ENCODE assay signal across 21 mouse cellular contexts in genomic region chr4:108482776-108483175, GRCm38 (mm10). TPM values are rescaled to one million over a fixed set of nuclear protein-coding genes. Genes with fewer than 3 reads are reported as not detected.
DNase-seq lines count a peak whose midpoint lies in the region; ATAC-seq and TF ChIP-seq lines count a peak whose summit lies in the region.
"Had no signal": no experiment of that assay in that cellular context is flagged by ENCODE, and none has a peak within 500 bp of the region (broad histone marks: within the 10 kb centered on the region; RNA-seq: fewer than 3 reads in every experiment).

No protein-coding gene starts in this region.

- no peak for ATAC-seq in midbrain, embryonic 11.5 days (ENCODE audit: low FRiP score)
- no peak for ATAC-seq in midbrain, postnatal 0 days (ENCODE audit: low FRiP score)
- ATAC-seq: activated CD4-positive, CD25-positive, alpha-beta regulatory T cell, adult 4 months; CD4-positive, CD25-positive, alpha-beta regulatory T cell, adult 4 months; Patski had no signal

- no peak overlapping the region for H3K9ac ChIP-seq in midbrain, embryonic 11.5 days (ENCODE audit: low read length)
- H3K9ac ChIP-seq in midbrain, postnatal 0 days (replicated peaks; ENCODE audit: low read length, poor library complexity, severe bottlenecking): no peak overlapping the region

- DNase-seq in midbrain, embryonic 11.5 days (ENCODE audit: low spot score, missing footprints): peak; percentile 44
- DNase-seq in midbrain, postnatal 0 days (ENCODE audit: low spot score): no peak
- peak; percentile 70 for DNase-seq in A20 (ENCODE audit: low read depth, low spot score)
- peak; percentile 57 for DNase-seq in splenic B cell, adult 2 months (ENCODE audit: low read depth, low spot score)
- no peak for DNase-seq in layer of hippocampus, postnatal 25 days (ENCODE audit: extremely low spot score in 1 of 2, low spot score in 1 of 2)
- no peak for DNase-seq in heart, adult 9 months (ENCODE audit: low spot score in 2 of 2)
- DNase-seq: adrenal gland, adult 2 months; adrenal gland, adult 8-10 months; adrenal gland, postnatal 10 days; adrenal gland, postnatal 14 days; adrenal gland, postnatal 25 days; adrenal gland, postnatal 36 days; cerebellum, adult 11 months; cerebellum, adult 11-12 months; cerebellum, adult 18-20 months; cerebellum, adult 2 months had no signal

- H3K4me1 ChIP-seq in midbrain, embryonic 11.5 days (ENCODE audit: control insufficient read depth, insufficient read depth, low read length): no peaks in the 10 kb centered on the region
- no peaks in the 10 kb centered on the region for H3K4me1 ChIP-seq in midbrain, postnatal 0 days (ENCODE audit: insufficient read depth, low read length)

- peaks cover 14% of the 10 kb centered on the region for H3K36me3 ChIP-seq in midbrain, embryonic 11.5 days (ENCODE audit: control insufficient read depth, insufficient read depth, low read length)
- H3K36me3 ChIP-seq in midbrain, postnatal 0 days (ENCODE audit: insufficient read depth, low read length): 0 out of 2 replicates have a peak, but pooled peaks cover 7% of the 10 kb centered on the region
- H3K36me3 ChIP-seq in splenic B cell, adult 2 months (ENCODE audit: control insufficient read depth, insufficient read depth, low read length, poor library complexity, severe bottlenecking): peaks cover 12% of the 10 kb centered on the region

- no peak for TF ChIP-seq CTCF in midbrain, postnatal 0 days (IDR thresholded peaks at IDR 0.05)

- H3K27me3 ChIP-seq in midbrain, embryonic 11.5 days (ENCODE audit: control insufficient read depth, insufficient read depth, low read length): no peaks in the 10 kb centered on the region
- no peaks in the 10 kb centered on the region for H3K27me3 ChIP-seq in midbrain, postnatal 0 days (ENCODE audit: insufficient read depth, low read length)
- H3K27me3 ChIP-seq in splenic B cell, adult 2 months (ENCODE audit: control insufficient read depth, insufficient read depth, low read length, poor library complexity, severe bottlenecking): no peaks in the 10 kb centered on the region
- H3K27me3 ChIP-seq: CH12.LX, Patski had no signal

- no peak overlapping the region for H3K4me2 ChIP-seq in midbrain, embryonic 11.5 days
- H3K4me2 ChIP-seq in midbrain, postnatal 0 days (ENCODE audit: low read depth, low read length, poor library complexity, severe bottlenecking): no peak overlapping the region

- no peak overlapping the region for H3K27ac ChIP-seq in midbrain, embryonic 11.5 days (ENCODE audit: low read depth, low read length)
- no peak overlapping the region for H3K27ac ChIP-seq in midbrain, postnatal 0 days (ENCODE audit: low read depth, low read length)

- no peaks in the 10 kb centered on the region for H3K9me3 ChIP-seq in midbrain, embryonic 11.5 days (ENCODE audit: control insufficient read depth, low read length)
- H3K9me3 ChIP-seq in midbrain, postnatal 0 days (ENCODE audit: low read length): no peaks in the 10 kb centered on the region
- H3K9me3 ChIP-seq: G1E had no signal

- no peak overlapping the region for H3K4me3 ChIP-seq in midbrain, embryonic 11.5 days (ENCODE audit: low read depth, low read length)
- H3K4me3 ChIP-seq in midbrain, postnatal 0 days (ENCODE audit: low read depth, low read length): no peak overlapping the region

RNA-seq across cellular contexts. Expression of gene Tut4, which starts 23.6 kb away (rescaled TPM):
- 61.9 and 66.9 TPM in 2 replicates for polyA plus RNA-seq in midbrain, embryonic 11.5 days (2014; fragmentation: Nextera tagmentation; extraction: Ambion mirVana)
- 52.2 and 96.4 TPM in 2 replicates for total RNA-seq in midbrain, postnatal 0 days (2014; rRNA removed)
- 36.4 and 45.7 TPM in 2 replicates for polyA plus RNA-seq in midbrain, postnatal 0 days (2015; fragmentation: Nextera tagmentation; extraction: Ambion mirVana)
- total RNA-seq in layer of hippocampus, postnatal 25 days (2021): 10 to 100 TPM; 28.0 to 42.2 TPM

Comparison
In these comparisons a context has a peak if more than half of its experiments do, and no peak if none do; other contexts are left out.
1. DNase-seq: peak in midbrain, embryonic 11.5 days (single experiment), A20 (single experiment) and splenic B cell, adult 2 months (single experiment); none in midbrain, postnatal 0 days (single experiment), layer of hippocampus, postnatal 25 days (0 of 2) and heart, adult 9 months (0 of 2).